Mouse (Mus musculus) adrenal gland, postnatal 14 days (tissue): Measurements from ENCODE around the gene Slc2a1. TPM values are rescaled to one million over a fixed set of nuclear protein-coding genes. Genes with fewer than 3 reads are reported as not detected.

Experiments used
- DNase-seq: peaks from one replicate; pipeline ENCODE4 v3.0.0; 2021; ENCODE audit warnings: mixed read lengths
- total RNA-seq: library from RNA; stranded (reverse); gene quantifications from 2 replicates; pipeline ENCODE4 v1.2.3, GENCODE M21; 2021

Slc2a1 gene
- total RNA-seq, 1 experiment from 2014 or later = 15.9 TPM

DNA sequence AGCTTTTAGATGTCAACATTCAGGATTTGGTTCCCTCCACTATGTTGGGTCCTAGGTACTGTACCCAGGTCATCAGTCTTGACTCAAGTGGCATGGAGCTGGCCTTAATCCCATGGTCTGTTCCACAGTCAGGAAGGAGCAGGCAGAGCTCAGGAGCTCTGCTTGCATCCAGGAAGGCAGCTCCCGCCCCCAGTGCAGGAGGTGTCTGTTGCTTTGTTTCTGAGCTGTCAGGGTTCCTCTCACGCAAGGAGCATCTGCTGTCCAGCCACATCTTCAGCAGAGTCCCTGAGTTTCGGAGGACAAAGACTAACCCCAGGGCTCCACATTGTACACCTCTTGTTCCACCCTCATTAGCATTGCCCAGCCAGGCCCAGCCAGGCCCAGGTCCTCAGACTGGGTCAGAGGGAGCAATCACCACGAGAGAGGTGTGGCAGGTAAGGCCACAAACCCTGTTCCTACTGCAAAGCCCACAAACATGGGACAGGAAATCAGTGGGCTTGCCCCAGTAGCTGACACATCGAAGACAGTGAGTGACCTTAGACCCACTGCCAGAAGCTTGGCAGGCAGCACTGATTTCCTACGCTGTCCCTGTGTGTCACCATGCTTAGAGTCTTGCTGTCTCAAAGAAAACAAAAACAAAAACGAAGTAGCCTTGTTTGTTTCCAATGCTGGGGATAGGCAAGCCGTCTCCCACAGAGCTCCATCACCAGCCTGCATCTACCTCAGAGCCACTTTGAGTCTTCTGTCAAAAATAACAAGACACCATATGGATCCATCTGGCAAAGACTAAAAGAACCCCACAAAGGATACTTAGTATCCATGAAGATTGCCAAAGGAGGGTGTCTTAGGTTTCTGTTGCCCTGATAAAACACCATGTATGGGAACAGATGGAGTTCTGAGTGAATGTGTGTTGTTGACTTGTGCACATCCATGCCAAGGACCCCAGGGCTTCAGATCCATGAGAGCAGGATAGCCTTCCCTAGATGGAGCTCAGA, 10.0 kb upstream of the Slc2a1 start:
- DNase-seq = peak; percentile 49

DNA sequence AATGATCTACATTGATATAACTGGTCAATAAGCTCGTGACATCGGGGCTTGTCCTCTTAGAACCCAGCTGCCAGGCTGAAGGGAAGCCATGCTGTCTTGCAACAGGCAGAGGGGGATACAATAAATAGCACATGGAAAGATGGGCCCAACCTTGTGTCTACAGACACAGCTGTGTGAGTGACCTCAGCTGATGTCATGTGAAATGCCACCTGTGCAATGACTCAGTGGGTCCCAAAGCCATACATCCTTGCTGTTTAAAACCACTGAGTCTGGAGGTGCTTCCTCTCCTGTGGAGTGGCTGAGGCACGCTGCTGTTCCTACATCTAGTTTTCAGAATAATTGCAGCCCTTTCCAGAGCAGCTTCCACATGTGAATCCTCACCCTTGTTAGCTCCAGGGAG, 7.1 kb upstream of the Slc2a1 start:
- no peak for DNase-seq

DNA sequence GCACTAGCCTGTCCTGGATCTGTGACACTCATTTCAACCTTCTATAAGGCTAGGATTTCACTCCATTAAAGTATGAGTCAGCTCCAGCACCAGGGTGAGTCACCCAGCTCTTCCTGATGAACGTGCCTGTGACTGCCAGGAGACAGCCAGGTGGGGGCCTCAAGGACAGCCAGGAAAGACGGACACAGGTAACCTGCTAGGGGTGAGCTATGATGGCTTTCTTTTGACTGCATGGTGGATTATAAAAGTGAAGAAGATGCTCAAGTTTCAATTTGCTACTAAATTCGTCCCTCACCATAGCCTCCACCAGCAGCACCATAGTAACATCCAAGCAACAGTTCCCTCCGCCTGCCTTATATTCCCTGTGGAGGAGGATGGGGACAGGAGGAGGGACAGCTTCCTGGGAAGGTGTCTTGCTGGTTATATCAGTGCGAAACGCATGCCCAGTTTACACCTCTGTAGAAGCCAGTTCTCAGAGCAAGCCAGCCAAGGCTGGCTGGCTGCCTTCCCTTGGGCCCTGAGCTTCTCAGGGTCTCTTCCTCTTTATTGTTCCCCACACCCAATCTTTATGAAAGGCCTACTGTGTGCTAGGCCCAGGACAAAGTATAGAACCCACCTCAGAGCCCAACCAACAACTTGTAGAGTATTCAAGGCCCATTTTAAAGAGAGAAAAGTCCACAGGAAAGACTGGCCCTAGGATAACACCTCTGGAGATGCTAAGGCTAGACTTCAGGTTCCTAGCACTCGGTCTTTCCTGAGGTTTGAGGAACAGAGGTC, 6.0 kb upstream of the Slc2a1 start:
- DNase-seq = peak; percentile 36

GRCm38 (mm10) chr4:119104847-119105246, 3.7 kb upstream of the Slc2a1 start:
- DNase-seq = no peak

DNA sequence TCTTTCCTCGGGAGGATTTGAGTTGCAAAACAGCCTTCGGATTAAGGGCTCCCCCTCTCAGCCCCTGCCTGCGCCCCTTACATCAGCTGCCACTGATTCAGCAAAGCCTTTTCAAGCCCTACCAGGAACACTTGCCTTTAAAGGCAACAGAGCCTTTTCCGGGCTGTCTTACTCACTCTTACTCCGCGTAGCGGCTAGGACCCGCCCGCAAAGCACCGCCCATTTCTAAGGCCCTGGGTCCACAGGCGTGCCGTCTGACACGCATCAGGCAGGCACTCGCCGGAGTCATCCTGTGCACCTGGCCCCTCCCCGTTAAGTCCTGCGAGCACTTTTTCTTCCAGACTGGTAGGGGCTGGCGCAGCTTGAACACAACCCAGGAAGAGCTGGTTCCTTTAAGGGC, 2.8 kb upstream of the Slc2a1 start:
- DNase-seq = peak; percentile 77

GRCm38 (mm10) chr4:119107867-119108266, 644 bp upstream of the Slc2a1 start:
- DNase-seq = no peak

DNA sequence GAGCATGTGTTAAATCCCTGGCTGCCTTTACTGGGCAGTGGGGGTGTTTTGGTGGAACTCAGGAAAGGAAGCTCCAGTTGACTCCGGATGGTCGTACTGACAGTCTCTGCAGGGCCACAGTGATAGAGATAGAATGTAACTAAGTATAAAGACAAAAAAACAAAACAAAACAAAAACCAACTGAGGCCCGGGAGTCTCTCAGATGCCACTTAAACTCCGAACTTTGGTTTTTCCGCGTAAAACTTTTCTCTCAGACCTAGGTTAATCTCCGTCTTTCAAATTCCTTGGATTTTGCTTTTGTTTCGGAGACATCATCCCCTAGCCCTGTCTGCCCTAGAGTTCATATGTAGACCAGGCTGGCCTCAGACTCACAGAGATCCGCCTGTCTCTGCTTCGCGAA, 1.1 kb downstream of the Slc2a1 start:
- no peak for DNase-seq

DNA sequence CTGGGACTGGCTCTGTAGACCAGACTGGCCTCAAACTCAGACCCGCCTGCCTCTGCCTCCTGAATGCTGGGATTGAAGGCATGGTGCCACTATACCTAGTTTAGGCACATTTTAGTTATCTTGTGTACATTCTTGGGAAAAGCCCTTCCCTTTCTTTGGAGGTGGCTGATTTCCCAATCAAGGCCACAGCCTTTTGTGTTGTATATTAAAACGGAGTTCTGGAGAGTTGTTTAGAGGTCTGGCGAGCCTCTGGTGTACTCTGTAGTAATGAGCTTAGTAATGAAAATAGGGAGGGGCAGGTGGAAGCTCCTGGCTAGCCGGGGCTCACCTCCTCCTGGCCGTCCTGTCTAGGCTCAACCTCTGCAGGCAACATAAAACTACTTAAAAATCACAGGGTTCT, 2.0 kb downstream of the Slc2a1 start:
- no peak for DNase-seq

- DNase-seq = no peak
Observed at GRCm38 (mm10) chr4:119111410-119111809, 2.9 kb downstream of the Slc2a1 start.

GRCm38 (mm10) chr4:119112256-119112885, 3.9 kb downstream of the Slc2a1 start:
- no peak for DNase-seq

DNA sequence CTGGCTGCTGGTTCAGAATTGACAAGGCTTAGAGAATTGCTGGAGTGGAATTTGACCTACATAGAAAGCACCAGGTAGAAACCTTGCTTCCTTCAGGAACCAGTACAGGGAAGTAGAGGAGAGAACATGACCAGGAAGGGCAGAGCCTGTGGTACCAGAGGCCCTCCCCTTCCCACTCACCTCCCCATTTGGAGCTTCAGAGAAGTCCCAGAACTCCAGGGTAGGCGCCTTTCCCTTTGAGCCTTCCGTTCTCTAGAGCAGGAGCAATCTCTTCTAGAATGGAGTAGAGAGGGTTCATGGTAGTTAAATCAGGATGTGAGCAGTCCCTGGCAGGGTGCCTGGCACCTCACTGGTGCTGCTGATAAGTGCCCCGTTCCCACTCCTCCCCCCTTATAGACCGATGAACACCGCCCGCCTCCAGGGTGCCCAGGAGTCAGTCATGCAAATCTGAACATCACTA, 7.1 kb downstream of the Slc2a1 start:
- no peak for DNase-seq

DNA sequence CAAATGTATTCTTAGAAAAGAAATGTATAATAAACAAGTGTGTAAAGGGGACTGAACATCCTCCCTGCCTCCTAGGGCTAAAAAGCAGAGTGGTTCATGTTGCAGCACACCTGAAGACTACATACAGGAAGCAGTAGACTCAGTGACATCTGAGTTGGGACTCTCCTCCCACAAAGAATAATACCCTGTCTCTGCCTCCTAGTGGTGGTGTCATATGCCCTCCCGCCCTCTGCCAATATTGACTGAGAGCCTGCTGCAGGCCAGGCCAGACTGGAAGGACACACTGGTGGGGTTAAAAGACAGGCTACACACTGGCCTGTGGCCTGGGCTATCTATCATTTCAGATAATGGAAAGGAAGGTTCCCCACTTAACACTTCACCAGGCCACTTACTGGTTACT, 7.8 kb downstream of the Slc2a1 start:
- no peak for DNase-seq

DNA sequence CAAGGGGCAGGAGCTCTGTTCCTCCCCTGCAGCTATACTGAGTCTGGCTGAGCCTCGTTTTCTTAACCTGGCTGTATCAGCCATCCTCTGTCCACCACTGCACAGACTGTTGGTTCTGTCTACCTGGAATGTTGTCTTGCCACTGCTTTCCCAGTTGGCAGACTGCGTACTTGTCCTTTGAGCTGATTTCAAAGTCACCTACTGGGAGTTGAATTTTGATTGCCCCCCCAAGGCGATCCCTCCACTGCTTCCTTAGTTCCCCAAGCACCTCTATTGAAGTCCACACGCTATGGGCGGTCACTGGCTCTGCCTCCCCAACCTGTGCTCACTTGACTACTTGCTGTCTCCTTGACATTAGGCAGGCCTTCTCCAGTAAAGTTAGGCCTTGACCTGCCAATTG, 9.1 kb downstream of the Slc2a1 start:
- no peak for DNase-seq

DNA sequence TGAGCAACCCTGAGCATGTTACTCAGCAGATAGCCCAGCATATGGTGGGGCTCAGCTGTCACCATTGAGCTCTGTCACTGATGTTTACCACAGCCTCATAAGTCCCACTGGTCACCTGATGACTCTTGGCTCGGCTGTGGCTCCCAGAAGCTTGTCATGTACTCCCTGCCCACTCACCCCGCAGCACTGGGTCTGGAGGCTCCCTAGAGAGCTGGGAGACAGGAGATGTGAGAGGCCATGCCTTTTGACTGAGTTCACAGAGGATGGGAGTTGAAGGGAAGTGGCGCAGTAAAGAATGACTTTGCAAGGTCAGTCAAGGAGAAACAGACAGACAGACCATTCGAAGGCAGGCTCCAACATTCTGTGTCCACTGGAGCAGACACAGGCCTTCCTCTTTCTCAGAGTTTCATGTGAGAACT, 10.2 kb downstream of the Slc2a1 start:
- no peak for DNase-seq

DNA sequence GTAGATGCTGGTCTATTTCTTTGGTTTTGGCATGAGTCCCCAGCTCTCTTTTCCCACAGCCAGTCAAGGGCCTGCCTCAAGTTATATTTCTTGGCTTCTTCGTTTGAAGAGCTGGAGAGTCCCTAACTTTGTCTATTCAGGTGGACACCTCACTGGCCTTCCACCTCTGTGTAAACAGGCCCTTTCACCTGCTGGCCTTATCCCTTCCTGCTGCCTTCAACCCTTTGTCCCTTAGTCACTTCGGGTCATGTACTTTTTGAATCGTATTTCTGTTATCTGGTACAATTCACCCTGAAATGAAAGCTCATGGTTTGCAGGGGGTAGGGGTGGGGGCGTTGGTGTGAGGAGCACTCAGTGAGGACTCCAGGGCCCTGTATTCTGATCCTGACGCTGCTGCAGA, 10.8 kb downstream of the Slc2a1 start:
- no peak for DNase-seq

DNA sequence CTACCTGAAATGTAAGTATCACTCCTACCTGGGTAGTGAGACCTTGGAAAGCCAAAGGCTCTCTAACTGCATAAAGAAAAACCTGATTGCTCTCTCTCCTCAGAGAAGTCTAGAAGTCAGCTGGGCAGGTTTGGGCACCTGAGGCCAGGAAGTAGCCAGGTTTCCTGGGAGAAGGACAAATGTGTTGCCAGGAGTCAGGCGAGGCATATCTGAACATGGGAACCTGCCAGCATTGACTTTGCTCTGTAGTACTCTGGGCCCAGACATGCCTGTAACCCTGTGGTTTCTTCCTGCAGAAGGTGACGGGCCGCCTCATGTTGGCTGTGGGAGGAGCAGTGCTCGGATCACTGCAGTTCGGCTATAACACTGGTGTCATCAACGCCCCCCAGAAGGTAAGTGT, 11.6 kb downstream of the Slc2a1 start:
- no peak for DNase-seq

- peak; percentile 94 for DNase-seq
Observed at GRCm38 (mm10) chr4:119121249-119121648, 12.7 kb downstream of the Slc2a1 start.

DNA sequence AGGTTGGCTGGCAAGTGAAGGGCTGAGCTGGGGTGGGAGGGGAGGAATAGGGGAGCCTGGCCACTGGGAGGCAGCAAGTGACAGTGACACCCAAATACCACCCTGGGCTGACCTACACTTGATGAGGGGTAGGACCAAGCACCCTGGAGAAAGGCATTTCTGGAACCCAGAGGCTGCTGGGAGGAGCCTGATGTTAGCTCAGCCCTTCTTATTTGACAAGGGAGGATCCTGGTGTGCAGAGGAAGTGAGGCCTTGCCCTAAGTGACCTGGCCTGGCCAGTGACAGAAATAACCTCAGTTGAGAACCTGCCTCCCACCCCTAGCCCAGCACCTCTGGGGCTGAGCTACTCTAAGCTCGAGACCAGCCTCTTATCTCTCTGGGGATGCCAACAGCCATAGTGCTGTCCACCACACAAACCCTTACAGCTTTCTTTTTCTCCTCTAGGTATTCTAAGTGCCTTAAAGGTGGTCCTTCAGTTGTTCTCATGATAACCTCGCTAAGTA, 16.3 kb downstream of the Slc2a1 start:
- DNase-seq = no peak

DNA sequence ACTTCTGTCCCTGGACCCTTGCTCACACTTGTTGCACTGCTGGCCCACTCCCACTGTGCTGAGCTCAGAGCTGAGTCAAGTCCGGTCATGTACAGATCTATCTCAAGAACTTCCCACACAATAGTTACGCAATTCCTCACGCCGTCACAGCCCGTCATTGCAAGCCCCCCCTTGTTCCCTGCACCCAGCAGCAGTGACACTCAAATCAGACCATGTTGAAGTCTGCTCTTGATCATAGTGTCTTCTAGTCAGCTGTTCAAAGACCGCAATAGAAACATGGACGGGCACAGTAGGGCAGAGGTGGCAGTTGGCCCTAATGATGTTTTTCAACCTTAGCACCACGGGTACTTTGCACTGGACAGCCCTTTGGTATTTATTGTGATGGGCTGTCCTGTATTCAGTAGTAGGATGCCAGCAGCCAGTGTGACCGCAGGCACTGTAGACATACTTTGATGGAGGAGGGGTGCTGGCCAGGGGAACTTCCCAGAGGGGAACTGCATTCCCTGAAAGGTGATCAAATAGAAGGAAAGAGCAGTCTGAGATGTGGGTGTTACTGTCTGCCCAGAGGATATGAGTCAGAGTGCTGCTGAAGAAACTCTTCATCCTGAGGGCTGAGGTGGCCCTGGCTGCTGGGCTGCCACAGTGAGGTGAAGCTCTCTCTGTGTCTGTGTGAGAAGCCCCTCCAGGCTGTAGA, 17.2 kb downstream of the Slc2a1 start:
- DNase-seq = no peak

- DNase-seq = peak; percentile 19
Observed at GRCm38 (mm10) chr4:119127229-119127628, 18.7 kb downstream of the Slc2a1 start.

DNA sequence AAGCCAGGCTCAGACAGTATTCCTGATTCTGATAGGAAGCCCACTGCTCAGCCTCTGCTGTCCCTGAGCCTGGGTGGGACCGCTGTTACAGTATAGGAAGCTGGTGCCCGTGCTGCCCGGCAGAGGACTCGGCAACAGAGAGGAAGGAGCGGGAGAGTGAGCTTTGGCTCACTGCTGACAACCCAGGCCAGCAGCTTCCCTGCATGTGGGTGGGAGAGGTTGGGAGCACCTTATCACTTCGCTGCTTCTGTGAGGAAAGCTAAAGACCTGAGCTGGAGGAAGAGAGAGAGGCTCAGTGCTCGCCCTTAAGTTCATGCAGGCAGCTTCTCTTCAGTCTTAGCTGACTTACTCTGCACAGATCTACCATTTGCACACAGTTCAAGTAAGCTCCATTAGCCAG, 20.0 kb downstream of the Slc2a1 start:
- no peak for DNase-seq

GRCm38 (mm10) chr4:119129096-119129495, 20.6 kb downstream of the Slc2a1 start:
- DNase-seq = no peak
